Mouse (Mus musculus) spleen, adult 2 months (tissue): Measurements from ENCODE around the gene Sdhaf2.

Experiments
- CTCF ChIP-seq: fragments of 200-500 bp; IDR thresholded peaks from 2 replicates; pipeline ENCODE4 v1.5.1; 2011; ENCODE audit warnings: mild to moderate bottlenecking, inconsistent platforms; ENCODE audit not compliant: insufficient read depth, insufficient read length, insufficient replicate concordance; ENCODE audit errors: extremely low read depth
- POLR2A ChIP-seq: fragments of 200-500 bp; IDR thresholded peaks from 2 replicates; pipeline ENCODE4 v1.6.1; 2011; ENCODE audit warnings: low read depth, low read length, inconsistent platforms

DNA sequence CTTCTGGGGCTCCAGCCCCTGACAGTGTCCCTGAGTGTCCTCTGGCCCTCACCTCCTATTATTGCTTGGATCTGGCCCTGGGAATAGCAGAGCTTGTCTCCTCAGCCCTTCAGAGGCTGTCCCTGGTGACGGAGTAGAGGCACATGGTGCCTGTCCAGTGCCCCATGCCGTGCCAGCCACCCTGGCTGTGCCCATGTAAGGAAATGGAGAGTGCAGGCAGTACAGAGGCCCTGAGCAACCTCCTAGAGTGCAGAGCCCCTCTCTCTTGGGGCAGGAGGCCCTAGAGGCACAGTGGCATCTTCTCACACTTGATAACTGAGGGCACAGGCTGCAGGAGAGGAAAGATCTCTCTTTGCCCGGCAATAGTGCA lies 70.5 kb downstream of the Sdhaf2 start:
- TF ChIP-seq CTCF (no peak), POLR2A (no peak)
